Mouse (Mus musculus) midbrain, embryonic 15.5 days (tissue): ENCODE data around the gene Trim47. TPM values are rescaled to one million over a fixed set of nuclear protein-coding genes. Genes with fewer than 3 reads are reported as not detected.
A peak's percentile ranks its signal among the peaks of the same experiment; 100 is the strongest.
"Not testable (repeated sequence)": the region's sequence is repeated elsewhere in the genome, so short reads cannot be mapped to it uniquely, and the experiment has no call there.

ENCODE experiments used
- ATAC-seq: fragments of 200-750 bp; cut with Nextera tagmentation; replicated peaks from 2 replicates; pipeline ENCODE4 v1.8.0; 2017; ENCODE audit warnings: moderate TSS enrichment
- H3K27ac ChIP-seq: fragments of 300-500 bp; sonication (generic); 2 replicates; pipeline ENCODE4 v1.5.1; 2015; ENCODE audit warnings: mild to moderate bottlenecking, inconsistent platforms
- H3K27me3 ChIP-seq: fragments of 300-500 bp; sonication (generic); replicated peaks from 2 replicates; pipeline ENCODE4 v1.6.1; 2015; ENCODE audit warnings: inconsistent platforms
- H3K36me3 ChIP-seq: fragments of 300-500 bp; sonication (generic); replicated peaks from 2 replicates; pipeline ENCODE4 v1.6.1; 2015; ENCODE audit warnings: inconsistent platforms
- H3K4me1 ChIP-seq: fragments of 300-500 bp; sonication (generic); 2 replicates; pipeline ENCODE4 v1.6.1; 2015; ENCODE audit warnings: inconsistent platforms
- H3K4me2 ChIP-seq: fragments of 300-500 bp; sonication (generic); 2 replicates; pipeline ENCODE4 v1.6.1; 2015; ENCODE audit warnings: inconsistent platforms, mild to moderate bottlenecking, moderate library complexity
- H3K4me3 ChIP-seq: fragments of 300-500 bp; sonication (generic); 2 replicates; pipeline ENCODE4 v1.5.1; 2015; ENCODE audit warnings: mild to moderate bottlenecking, inconsistent platforms
- H3K9ac ChIP-seq: fragments of 300-500 bp; sonication (generic); 2 replicates; pipeline ENCODE4 v1.6.1; 2015; ENCODE audit warnings: mild to moderate bottlenecking, inconsistent platforms
- H3K9me3 ChIP-seq: fragments of 300-500 bp; sonication (generic); 2 replicates; pipeline ENCODE4 v1.6.1; 2016; ENCODE audit warnings: inconsistent platforms
- WGBS: fragments of 180-500 bp; shearing (Covaris S2); methylation state at CpG from one replicate; pipeline ENCODE4 v1.1.7; 2015; ENCODE audit warnings: mixed read lengths; 5-methylcytosine and 5-hydroxymethylcytosine counted together
- polyA plus RNA-seq: library from polyadenylated mRNA; unstranded; fragments of >200 nt; fragmentation: Nextera tagmentation; extraction: Ambion mirVana; gene quantifications from 2 replicates; pipeline ENCODE4 v1.2.1, GENCODE M21; 2015

Gene Trim47
- polyA plus RNA-seq, 1 experiment from 2014 or later = 10.5 TPM

DNA sequence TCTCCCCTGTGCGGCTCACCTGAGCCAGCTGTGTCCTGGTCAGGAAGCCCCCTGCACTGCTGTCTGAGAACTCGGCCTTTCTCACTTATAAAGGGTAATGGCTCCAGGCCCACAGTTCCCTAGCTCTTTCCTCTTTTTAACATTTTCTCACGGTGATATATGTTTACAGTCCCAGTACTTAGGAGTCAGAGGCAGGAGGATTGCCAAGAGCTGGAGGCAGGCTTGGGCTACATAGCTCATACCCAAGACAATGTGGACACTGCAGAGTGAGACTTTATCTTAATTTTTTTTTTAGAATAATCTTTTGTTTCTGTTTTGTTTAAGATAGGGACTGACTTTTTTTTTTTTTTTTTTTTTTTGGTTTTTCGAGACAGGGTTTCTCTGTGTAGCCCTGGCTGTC, 24.5 kb downstream of the Trim47 start:
- Histone ChIP-seq H3K27ac (peak overlapping the region; percentile 76), H3K4me2 (no peak overlapping the region), H3K9ac (no peak overlapping the region), H3K9me3 (no peaks in the 10 kb centered on the region), H3K36me3 (no peaks in the 10 kb centered on the region), H3K27me3 (peaks cover 18% of the 10 kb centered on the region), H3K4me3 (no peak overlapping the region), H3K4me1 (peaks cover 23% of the 10 kb centered on the region)
- ATAC-seq = no peak
- 48% methylated on average over 3 of the region's 4 CpGs for WGBS

DNA sequence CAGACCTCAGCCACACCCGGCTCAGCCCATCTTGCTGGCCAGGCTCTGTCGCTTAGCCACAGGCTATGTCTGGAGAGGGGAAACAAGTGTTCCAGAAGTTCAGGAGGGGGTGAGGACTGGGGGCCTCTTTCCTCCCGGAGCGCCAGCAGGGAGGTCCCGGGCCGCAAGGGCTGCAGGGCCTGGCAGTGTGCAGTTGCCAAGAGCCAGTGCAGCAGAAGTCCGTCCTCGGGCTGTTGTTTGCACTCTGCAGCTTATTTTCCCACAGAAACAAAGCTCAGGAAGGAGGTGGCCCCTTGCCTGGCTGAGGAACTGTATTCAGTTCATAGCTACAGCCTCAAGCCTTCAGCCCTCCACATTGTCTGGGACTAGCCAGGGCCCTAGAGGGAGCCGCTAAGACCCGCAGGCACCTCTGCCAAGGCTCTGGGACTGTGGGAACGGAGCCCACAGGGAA, 25.1 kb downstream of the Trim47 start:
- Histone ChIP-seq H3K27ac (peak overlapping the region; percentile 76), H3K9ac (no peak overlapping the region), H3K4me3 (no peak overlapping the region), H3K36me3 (no peaks in the 10 kb centered on the region), H3K4me1 (peaks cover 22% of the 10 kb centered on the region), H3K9me3 (no peaks in the 10 kb centered on the region), H3K4me2 (no peak overlapping the region), H3K27me3 (peaks cover 13% of the 10 kb centered on the region)
- peak; percentile 66 for ATAC-seq
- WGBS = 27% methylated on average over 11 of the region's 11 CpGs

DNA sequence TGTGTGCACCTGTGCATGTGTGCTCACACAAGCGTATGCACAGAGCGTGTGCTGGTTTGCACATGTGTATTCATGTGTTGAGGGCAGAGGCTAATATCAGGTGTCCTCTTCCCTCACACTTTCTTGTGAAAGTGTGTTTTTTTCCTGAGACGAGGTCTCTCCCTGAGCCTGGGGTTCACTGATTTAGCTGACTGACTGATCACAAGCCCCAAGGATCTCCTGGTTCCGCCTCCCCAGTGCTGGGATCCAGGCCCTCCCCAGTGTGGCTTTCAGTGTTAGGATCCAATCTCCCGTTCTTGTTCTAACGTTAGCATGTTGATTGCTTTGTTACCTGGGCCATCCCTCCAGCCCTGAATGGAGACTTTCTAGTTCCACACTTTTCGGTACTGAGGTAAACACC, 26.2 kb downstream of the Trim47 start:
- H3K27ac ChIP-seq = peak overlapping the region; percentile 76; the same call in 1 of the 2 replicates
- H3K4me3 ChIP-seq = no peak overlapping the region
- no peaks in the 10 kb centered on the region for H3K9me3 ChIP-seq
- no peak overlapping the region for H3K4me2 ChIP-seq
- H3K4me1 ChIP-seq = peaks cover 16% of the 10 kb centered on the region
- 77% methylated on average over 7 of the region's 7 CpGs for WGBS
- H3K27me3 ChIP-seq = peaks cover 5% of the 10 kb centered on the region; the same call in 1 of the 2 replicates
- H3K9ac ChIP-seq = no peak overlapping the region
- no peaks in the 10 kb centered on the region for H3K36me3 ChIP-seq
- ATAC-seq = no peak

DNA sequence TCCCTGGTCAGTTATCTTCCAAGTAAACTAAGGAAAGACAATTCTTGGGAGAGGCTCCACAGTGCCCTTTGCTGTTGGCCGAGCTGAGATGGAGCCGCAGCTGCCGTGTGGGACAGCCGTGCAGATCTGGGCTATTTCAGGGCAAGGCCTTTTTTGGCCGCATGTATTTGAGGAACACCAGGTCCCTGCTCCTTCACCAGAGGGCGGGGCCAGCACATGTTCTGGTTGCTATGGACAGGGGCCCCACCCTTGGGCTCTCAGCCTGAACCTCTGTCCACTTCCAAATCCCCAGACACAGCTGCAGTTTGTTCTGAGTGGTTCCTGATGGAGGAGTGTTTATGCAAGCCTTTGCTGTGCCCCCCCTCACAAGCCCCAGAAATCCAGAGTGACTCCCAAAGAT, 26.6 kb downstream of the Trim47 start:
- ATAC-seq = no peak
- 87% methylated on average over 6 of the region's 6 CpGs for WGBS
- no peaks in the 10 kb centered on the region for H3K36me3 ChIP-seq

DNA sequence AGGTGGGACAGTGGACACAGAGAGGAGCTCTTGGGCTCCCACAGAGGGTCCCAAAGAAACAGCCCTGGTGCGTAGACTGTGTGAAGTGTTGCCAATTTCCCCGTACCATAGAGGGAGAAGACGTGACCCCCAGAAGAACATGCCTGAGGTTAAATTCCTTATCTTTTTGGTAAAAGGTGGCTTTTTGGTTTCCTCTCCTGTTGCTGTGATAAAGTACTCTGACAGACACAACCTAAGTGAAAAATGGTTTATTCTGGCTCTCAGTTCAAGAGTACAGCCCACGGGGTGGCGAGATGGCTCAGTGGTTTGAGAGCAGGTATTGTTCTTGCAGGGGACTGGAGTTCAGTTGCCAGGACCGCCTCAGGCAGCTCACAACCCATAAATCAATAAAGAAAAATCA, 27.5 kb downstream of the Trim47 start:
- 87% methylated on average over 6 of the region's 6 CpGs for whole genome bisulfite sequencing
- H3K9ac ChIP-seq = no peak overlapping the region
- no peaks in the 10 kb centered on the region for H3K9me3 ChIP-seq
- ATAC-seq = no peak
- no peak overlapping the region for H3K4me2 ChIP-seq
- peaks cover 14% of the 10 kb centered on the region for H3K4me1 ChIP-seq
- H3K4me3 ChIP-seq = no peak overlapping the region
- H3K27ac ChIP-seq = no peak overlapping the region
- no peaks in the 10 kb centered on the region for H3K27me3 ChIP-seq
- H3K36me3 ChIP-seq = no peaks in the 10 kb centered on the region

More for the DNA sequence above, 26.6 kb downstream of the Trim47 start:
- Histone ChIP-seq H3K27me3 (peaks cover under 1% of the 10 kb centered on the region; the same call in 1 of the 2 replicates), H3K9ac (no peak overlapping the region), H3K27ac (no peak overlapping the region), H3K4me3 (no peak overlapping the region), H3K4me1 (peaks cover 16% of the 10 kb centered on the region), H3K4me2 (no peak overlapping the region), H3K9me3 (no peaks in the 10 kb centered on the region)

DNA sequence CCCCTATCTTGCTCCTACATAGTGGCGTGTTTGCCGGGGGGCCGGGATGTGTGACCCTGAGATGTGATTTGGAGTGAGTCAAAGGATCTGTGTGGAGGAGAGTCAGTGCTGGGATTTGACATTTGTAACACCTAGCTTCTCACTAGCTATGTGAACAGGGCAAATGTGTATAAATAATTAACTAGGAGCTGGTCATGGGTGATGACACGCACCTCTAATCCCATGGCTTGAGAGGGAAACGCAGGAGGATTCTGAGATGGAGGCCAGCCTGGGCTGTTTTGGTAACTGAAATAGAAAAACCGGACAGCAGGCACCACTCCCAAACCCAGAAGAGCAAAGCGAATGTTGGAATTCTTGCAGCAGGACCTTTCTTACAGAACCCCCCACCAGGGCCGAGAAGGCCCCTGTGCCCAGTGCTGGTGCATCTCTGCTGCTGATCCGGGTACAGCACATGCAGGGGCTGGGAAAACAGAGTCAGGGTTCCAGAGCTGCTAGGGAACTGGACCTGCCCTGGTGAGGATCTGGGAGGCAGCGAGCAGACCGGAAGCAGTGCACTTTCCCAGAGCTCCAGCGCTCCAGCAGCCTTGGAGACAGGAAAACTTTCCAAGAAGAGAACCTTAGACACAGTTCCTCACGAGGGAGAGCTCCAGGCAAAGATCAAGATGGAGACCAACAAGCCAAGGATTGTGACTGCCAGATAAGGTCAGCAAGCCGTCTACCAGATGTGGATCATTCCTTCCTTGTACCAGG, 28.1 kb downstream of the Trim47 start:
- H3K27ac ChIP-seq = no peak overlapping the region
- H3K36me3 ChIP-seq = no peaks in the 10 kb centered on the region
- no peak overlapping the region for H3K4me2 ChIP-seq
- no peaks in the 10 kb centered on the region for H3K27me3 ChIP-seq
- 76% methylated on average over 14 of the region's 14 CpGs for WGBS
- H3K9ac ChIP-seq = no peak overlapping the region
- no peaks in the 10 kb centered on the region for H3K9me3 ChIP-seq
- peaks cover 8% of the 10 kb centered on the region for H3K4me1 ChIP-seq
- ATAC-seq = no peak
- H3K4me3 ChIP-seq = no peak overlapping the region

DNA sequence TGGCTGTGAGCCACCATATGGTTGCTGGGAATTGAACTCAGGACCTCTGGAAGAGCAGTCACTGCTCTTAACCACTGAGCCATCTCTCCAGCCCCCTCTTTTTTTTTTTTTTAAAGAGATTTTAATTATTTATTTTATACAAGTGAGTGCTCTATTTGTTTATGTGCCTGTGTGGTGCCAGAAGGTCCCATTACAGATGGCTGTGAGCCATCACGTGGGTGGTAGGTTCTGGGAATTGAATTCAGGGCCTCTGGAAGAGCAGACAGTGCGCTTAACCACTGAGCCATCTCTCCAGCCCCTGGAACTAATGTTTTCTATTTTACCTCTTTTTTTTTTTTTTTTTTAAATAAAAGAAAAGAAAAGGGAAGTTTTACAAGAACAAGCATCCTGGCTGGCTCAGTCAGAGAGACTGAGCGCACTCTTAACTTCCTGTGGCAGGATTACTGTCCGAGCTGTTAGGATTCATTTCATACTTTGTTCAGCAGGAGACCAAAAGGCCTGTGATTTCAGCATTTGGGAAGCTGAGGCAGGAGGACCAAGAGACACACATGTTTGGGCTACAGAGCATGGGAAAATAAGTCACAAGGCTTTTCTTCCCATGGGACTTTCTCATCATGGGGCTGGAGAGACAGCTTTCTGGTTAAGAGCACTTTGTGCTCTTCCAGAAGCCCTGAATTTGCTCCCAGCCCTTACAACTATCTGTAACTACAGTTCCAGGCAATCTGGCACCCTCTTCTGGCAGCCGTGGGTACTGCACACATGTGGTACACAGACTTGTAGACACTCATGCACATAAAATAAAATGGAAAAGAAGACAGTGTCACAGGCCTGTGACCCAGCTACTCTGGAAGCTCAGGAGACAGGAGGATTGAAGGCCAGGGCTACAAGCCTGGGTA, 30.5 kb downstream of the Trim47 start:
- Histone ChIP-seq H3K9me3 (no peaks in the 10 kb centered on the region), H3K27ac (no peak overlapping the region), H3K4me3 (no peak overlapping the region), H3K4me1 (no peaks in the 10 kb centered on the region), H3K36me3 (no peaks in the 10 kb centered on the region), H3K27me3 (no peaks in the 10 kb centered on the region), H3K9ac (no peak overlapping the region), H3K4me2 (no peak overlapping the region)
- ATAC-seq = no peak
- WGBS = 90% methylated on average over 5 of the region's 5 CpGs

DNA sequence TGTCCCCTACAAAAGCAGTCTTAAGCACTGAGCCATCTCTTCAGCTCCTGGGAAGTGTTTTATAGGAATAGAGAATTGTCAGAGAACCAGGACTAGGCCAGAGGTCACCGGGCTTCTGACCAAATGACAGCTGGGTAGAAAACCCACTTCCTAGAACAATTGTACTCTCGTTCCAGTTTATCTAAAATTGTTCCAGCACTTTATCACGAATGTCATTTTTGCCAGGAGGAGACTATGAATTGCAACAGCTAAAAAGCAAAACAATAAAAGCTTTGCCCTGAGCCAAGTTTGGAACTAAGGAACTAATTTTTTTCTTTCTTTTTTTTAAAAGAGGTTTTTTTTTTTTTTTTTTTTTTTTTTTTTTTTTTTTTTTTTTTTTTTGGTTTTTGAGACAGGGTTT, 31.4 kb downstream of the Trim47 start:
- ATAC-seq = no peak
- Histone ChIP-seq H3K4me1 (no peaks in the 10 kb centered on the region), H3K9me3 (no peaks in the 10 kb centered on the region), H3K4me3 (no peak overlapping the region), H3K36me3 (no peaks in the 10 kb centered on the region), H3K27ac (no peak overlapping the region), H3K4me2 (no peak overlapping the region), H3K9ac (no peak overlapping the region), H3K27me3 (no peaks in the 10 kb centered on the region)
- 82% methylated on average over 3 of the region's 3 CpGs for WGBS

DNA sequence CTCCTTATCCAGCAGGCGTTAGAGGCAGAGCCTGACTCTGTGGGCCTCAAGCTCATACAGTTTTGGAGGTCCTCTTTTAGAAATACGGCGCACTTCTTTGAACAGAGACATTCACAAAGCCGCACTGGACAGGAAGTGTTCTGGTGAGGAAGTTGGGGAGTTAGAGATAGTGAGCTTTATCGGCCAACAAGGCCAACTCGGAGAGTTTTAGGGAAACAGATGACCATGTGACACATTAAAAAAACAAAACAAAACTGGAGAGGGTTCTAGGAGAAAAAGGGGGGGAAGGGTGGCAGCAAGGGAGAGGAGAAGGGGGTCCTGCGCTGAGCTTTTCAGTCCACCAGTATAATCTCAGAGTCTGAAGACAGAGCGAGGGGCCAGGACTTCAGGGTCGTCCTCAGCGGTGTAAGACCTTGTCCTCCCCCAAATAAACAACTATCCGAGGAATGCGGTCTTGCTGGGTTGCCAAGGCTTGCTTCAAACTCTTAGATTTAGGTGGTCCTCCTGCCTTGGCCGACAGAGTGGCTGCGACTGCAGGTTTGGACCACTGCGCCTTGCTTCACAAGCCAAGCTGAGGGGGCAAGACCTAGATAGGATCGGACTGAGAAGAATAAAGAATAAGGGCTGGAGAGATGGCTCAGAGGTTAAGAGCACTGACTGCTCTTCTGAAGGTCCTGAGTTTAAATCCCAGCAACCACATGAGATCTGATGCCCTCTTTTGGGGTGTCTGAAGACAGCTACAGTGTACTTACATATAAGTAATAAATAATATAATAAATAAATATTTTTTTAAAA, 33.0 kb downstream of the Trim47 start:
- Histone ChIP-seq H3K4me2 (no peak overlapping the region), H3K27me3 (no peaks in the 10 kb centered on the region), H3K4me3 (no peak overlapping the region), H3K9me3 (no peaks in the 10 kb centered on the region), H3K27ac (no peak overlapping the region), H3K9ac (no peak overlapping the region), H3K4me1 (no peaks in the 10 kb centered on the region), H3K36me3 (no peaks in the 10 kb centered on the region)
- WGBS = 69% methylated on average over 16 of the region's 16 CpGs
- ATAC-seq = no peak

DNA sequence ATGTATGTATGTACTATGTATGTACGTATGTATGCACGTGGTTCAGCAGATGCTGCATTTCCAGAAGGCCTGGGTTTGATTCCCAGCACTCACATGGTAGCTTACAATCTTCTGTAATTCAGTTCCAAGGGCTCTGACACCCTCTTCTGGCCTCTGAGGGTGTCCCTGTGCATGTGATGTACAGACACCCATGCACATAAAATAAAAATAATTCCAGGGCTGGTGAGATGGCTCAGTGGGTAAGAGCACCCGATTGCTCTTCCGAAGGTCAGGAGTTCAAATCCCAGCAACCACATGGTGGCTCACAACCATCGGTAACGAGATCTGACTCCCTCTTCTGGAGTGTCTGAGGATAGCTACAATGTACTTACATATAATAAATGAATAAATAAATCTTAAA, 34.1 kb downstream of the Trim47 start:
- H3K36me3 ChIP-seq, H3K9me3 ChIP-seq, ATAC-seq, H3K27ac ChIP-seq, H3K9ac ChIP-seq, H3K4me1 ChIP-seq, H3K4me3 ChIP-seq, H3K27me3 ChIP-seq, H3K4me2 ChIP-seq: not testable (repeated sequence)
- 93% methylated on average over 6 of the region's 6 CpGs for WGBS

DNA sequence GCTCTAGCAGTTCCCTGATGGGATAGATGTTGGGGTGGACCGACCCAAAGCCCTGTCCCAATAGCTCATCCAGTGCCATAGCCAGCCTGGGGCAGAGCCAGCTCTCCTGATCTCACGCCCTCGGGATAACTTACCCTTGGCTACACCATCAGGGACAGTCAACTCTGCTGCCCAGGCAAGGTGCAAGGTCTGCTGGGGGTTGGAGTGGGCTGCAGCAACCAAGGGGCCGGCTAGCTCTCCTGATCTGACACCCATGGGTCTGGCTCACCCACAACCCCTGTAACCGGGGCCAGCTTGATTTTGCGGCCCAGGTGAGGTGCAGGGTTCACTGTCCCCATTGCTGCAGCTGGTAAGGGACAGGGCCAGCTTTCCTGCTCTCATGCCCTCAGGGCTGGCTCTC, 35.4 kb downstream of the Trim47 start:
- H3K4me3 ChIP-seq = no peak overlapping the region
- peaks cover 5% of the 10 kb centered on the region for H3K4me1 ChIP-seq
- H3K36me3 ChIP-seq = no peaks in the 10 kb centered on the region
- no peak overlapping the region for H3K27ac ChIP-seq
- H3K4me2 ChIP-seq = no peak overlapping the region
- H3K27me3 ChIP-seq = no peaks in the 10 kb centered on the region
- H3K9me3 ChIP-seq = no peaks in the 10 kb centered on the region
- WGBS = 84% methylated on average over 6 of the region's 6 CpGs
- ATAC-seq = no peak
- H3K9ac ChIP-seq = no peak overlapping the region

DNA sequence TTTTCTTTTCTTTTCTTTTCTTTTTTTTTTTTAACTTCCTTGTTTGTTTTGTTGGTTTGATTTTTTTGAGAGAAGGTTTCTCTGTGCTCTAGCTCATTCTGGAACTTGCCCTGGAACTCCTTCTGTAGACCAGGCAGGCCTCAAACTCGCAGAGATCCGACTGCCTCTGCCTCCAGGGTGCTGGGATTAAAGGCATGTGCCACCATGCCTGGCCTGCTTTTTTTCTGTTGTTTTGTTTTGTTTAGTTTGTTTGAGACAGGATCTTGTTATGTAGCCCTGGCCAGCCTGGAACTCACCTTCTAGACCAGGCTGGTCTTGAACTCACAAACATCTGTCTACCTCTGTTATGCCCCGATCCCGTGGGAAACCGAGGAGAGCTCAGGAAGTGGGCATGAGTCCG, 37.5 kb downstream of the Trim47 start:
- WGBS = 88% methylated on average over 6 of the region's 6 CpGs
- no peak for ATAC-seq
- H3K27ac ChIP-seq = no peak overlapping the region

More for the DNA sequence above, 37.5 kb downstream of the Trim47 start:
- no peaks in the 10 kb centered on the region for H3K9me3 ChIP-seq
- H3K36me3 ChIP-seq = no peaks in the 10 kb centered on the region
- no peak overlapping the region for H3K4me2 ChIP-seq
- H3K27me3 ChIP-seq = no peaks in the 10 kb centered on the region
- no peak overlapping the region for H3K4me3 ChIP-seq
- no peak overlapping the region for H3K9ac ChIP-seq
- peaks cover 17% of the 10 kb centered on the region for H3K4me1 ChIP-seq
